Mouse (Mus musculus) brain, embryonic 14.5 days (tissue): ENCODE results near the gene Fam214b.

ENCODE experiments used
- CTCF ChIP-seq: fragments of 200-500 bp; IDR thresholded peaks from 2 replicates; pipeline ENCODE4 v1.5.1; 2012; ENCODE audit warnings: inconsistent platforms, mild to moderate bottlenecking, moderate library complexity, borderline replicate concordance; ENCODE audit not compliant: insufficient read depth, insufficient read length; ENCODE audit errors: extremely low read depth
- POLR2A ChIP-seq: fragments of 200-500 bp; IDR thresholded peaks from 2 replicates; pipeline ENCODE4 v1.6.1; 2012; ENCODE audit warnings: mild to moderate bottlenecking, inconsistent platforms, borderline replicate concordance; ENCODE audit not compliant: poor library complexity, insufficient read depth, insufficient read length, severe bottlenecking; ENCODE audit errors: extremely low read depth

- TF ChIP-seq CTCF (no peak), POLR2A (no peak)
These were observed 15.7 kb downstream of the Fam214b start for GRCm38 (mm10) chr4:43030352-43030751.
